Mouse (Mus musculus) sigmoid colon, adult 10 weeks (tissue): ENCODE results near the gene Mcoln2. TPM values are rescaled to one million over a fixed set of nuclear protein-coding genes. Genes with fewer than 3 reads are reported as not detected.

Source experiments
- polyA plus RNA-seq: library from polyadenylated mRNA; stranded (reverse); fragments of 350-450 nt; fragmentation: Illumina TruSeq; extraction: RNeasy Lipid Tissue Mini Kit (QIAGEN cat#74804); gene quantifications from one replicate; pipeline ENCODE4 v1.2.3, GENCODE M21; 2014; ENCODE audit warnings: low read depth, low replicate concordance

Mcoln2 gene
- 37.2 TPM for polyA plus RNA-seq

GRCm38 (mm10) chr3:146149156-146150057 lies at the start of gene Mcoln2:
Mcoln2 (plus strand) TSS chr3:146149833.

GRCm38 (mm10) chr3:146107921-146108571 lies 41.6 kb upstream of the Mcoln2 start, which contains the start of gene Wdr63:
Wdr63 (minus strand) TSS chr3:146108130.

DNA sequence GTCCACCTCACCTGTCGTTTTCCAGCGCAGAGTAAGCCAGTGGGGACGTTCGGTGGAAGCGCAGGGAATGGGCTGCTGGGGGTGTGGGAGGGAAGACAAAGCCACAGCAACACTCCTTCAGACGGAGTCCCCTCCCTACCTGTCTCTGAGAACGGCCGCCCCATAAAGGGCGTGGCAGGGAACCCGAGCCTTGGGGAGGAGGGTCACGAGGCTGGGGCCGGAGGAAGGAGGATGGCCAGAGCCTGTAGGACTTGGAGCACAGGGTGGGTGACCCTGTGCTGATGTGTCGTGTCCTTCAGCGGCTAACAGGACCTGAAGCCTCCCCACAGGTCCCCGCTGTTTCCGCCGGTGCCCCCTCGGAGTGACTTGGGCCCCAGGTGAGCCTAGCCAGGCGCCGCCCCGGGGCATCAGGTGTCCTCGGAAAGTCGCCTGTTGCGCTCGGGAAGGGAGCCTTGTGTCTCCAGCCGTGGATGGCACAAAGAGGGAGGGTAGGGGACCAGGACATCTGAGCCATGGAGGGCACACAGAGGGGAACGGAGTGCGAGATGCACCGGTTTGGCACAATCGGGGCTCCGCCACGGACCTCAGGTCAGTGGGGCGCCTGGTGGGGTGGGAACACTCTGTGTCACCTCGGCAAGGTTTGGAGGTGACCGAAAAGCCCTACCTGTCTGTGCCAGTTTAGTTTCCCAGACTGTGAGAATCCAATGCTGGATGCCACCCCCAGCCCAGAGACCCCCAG lies 32.2 kb upstream of the Mcoln2 start, which contains the start of gene Mcoln3:
Mcoln3 (plus strand) TSS at position 193 of the 739 bp plus-strand sequence.

GRCm38 (mm10) chr3:146220776-146221486 lies 71.3 kb downstream of the Mcoln2 start, which contains the start of gene Lpar3:
Lpar3 (plus strand) TSS chr3:146220963.

Other genes starting within 250 kb of the Mcoln2 start
- 54.5 TPM for gene Bcl10, start 227.0 kb upstream of the Mcoln2 start, polyA plus RNA-seq
- 58.5 TPM for gene 2410004B18Rik, start 211.8 kb upstream of the Mcoln2 start, polyA plus RNA-seq
- gene Syde2, start 162.0 kb upstream of the Mcoln2 start, polyA plus RNA-seq: 11.6 TPM
- 0.88 TPM for gene Wdr63, start 41.7 kb upstream of the Mcoln2 start, polyA plus RNA-seq
- 0.50 TPM for gene Mcoln3, start 32.4 kb upstream of the Mcoln2 start, polyA plus RNA-seq
- gene Lpar3, start 71.1 kb downstream of the Mcoln2 start, polyA plus RNA-seq: 1.6 TPM